Mouse (Mus musculus) forebrain, postnatal 0 days (tissue): Measurements from ENCODE around the gene Gm10719. TPM values are rescaled to one million over a fixed set of nuclear protein-coding genes. Genes with fewer than 3 reads are reported as not detected.
"Not testable (repeated sequence)": the region's sequence is repeated elsewhere in the genome, so short reads cannot be mapped to it uniquely, and the experiment has no call there.

Experiments
- ATAC-seq: fragments of 200-750 bp; cut with Nextera tagmentation; 2 replicates; pipeline ENCODE4 v1.8.0; 2017; ENCODE audit warnings: mild to moderate bottlenecking, moderate library complexity
- DNase-seq: peaks from one replicate; pipeline ENCODE4 v3.0.0-alpha.2; 2015
- H3K27ac ChIP-seq: fragments of 300-500 bp; sonication (generic); 2 replicates; pipeline ENCODE4 v1.5.1; 2014; ENCODE audit warnings: low read depth, mild to moderate bottlenecking, antibody characterized with exemption, low read length, moderate library complexity, mixed read lengths
- H3K27me3 ChIP-seq: fragments of 300-500 bp; sonication (generic); 2 replicates; pipeline ENCODE4 v1.6.1; 2014; ENCODE audit warnings: mild to moderate bottlenecking, low read length, mixed read lengths; ENCODE audit not compliant: insufficient read depth
- H3K36me3 ChIP-seq: fragments of 300-500 bp; sonication (generic); 2 replicates; pipeline ENCODE4 v1.6.1; 2014; ENCODE audit warnings: mild to moderate bottlenecking, moderate library complexity; ENCODE audit not compliant: insufficient read depth
- H3K4me1 ChIP-seq: fragments of 300-500 bp; sonication (generic); 2 replicates; pipeline ENCODE4 v1.6.1; 2014; ENCODE audit warnings: antibody characterized with exemption; ENCODE audit not compliant: insufficient read depth
- H3K4me2 ChIP-seq: fragments of 300-500 bp; sonication (generic); 2 replicates; pipeline ENCODE4 v1.6.1; 2014; ENCODE audit warnings: low read depth, mild to moderate bottlenecking, moderate library complexity
- H3K4me3 ChIP-seq: fragments of 300-500 bp; sonication (generic); 2 replicates; pipeline ENCODE4 v1.5.1; 2014; ENCODE audit warnings: low read depth, low read length, mixed read lengths
- H3K9ac ChIP-seq: fragments of 300-500 bp; sonication (generic); 2 replicates; pipeline ENCODE4 v1.6.1; 2014; ENCODE audit warnings: mild to moderate bottlenecking
- H3K9me3 ChIP-seq: fragments of 300-500 bp; sonication (generic); 2 replicates; pipeline ENCODE4 v1.6.1; 2016; ENCODE audit warnings: low read length
- whole genome bisulfite sequencing: fragments of 180-500 bp; shearing (Covaris S2); extraction: QIAGEN DNeasy Blood & Tissue Kit; methylation state at CpG from one replicate; pipeline ENCODE4 v1.1.7; 2014; 5-methylcytosine and 5-hydroxymethylcytosine counted together
- polyA plus RNA-seq: library from polyadenylated mRNA; unstranded; fragments of >200 nt; fragmentation: Nextera tagmentation; extraction: Ambion mirVana; gene quantifications from 2 replicates; pipeline ENCODE4 v1.2.1, GENCODE M21; 2015
- total RNA-seq: library from RNA; depleted of rRNA; stranded (reverse); fragments of >200 nt; gene quantifications from 2 replicates; pipeline ENCODE4 v1.2.3, GENCODE M21; 2014

Gene Gm10719
- total and polyA plus RNA-seq, 2 experiments from 2014 or later, result 0.25 to 0.52 TPM

- not testable (repeated sequence) for H3K27me3 ChIP-seq, DNase-seq, H3K4me1 ChIP-seq, H3K27ac ChIP-seq, ATAC-seq, H3K9me3 ChIP-seq, H3K36me3 ChIP-seq, H3K4me2 ChIP-seq, H3K9ac ChIP-seq, H3K4me3 ChIP-seq
- 72% methylated on average over 4 of the region's 6 CpGs for WGBS
Measured at GRCm38 (mm10) chr9:3025653-3026052, 8.4 kb downstream of the Gm10719 start.

GRCm38 (mm10) chr9:3026136-3026535 is 8.9 kb downstream of the Gm10719 start:
- WGBS, result 81% methylated on average over 5 of the region's 5 CpGs
- H3K4me1 ChIP-seq, H3K36me3 ChIP-seq, DNase-seq, H3K9me3 ChIP-seq, H3K4me2 ChIP-seq, H3K4me3 ChIP-seq, ATAC-seq, H3K27me3 ChIP-seq, H3K9ac ChIP-seq, H3K27ac ChIP-seq: not testable (repeated sequence)

DNA sequence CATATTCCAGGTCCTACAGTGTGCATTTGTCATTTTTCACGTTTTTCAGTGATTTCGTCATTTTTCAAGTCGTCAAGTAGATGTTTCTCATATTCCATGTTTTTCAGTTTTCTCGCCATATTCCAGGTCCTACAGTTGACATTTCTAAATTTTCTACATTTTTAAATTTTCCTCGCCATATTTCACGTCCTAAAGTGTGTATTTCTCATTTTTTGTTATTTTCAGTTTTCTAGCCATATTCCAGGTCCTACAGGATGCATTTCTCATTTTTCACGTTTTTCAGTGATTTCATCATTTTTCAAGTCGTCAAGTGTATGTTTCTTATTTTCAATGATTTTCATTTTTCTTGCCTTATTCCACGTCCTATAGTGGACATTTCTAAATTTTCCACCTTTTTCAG is 9.5 kb downstream of the Gm10719 start:
- not testable (repeated sequence) for DNase-seq, H3K27ac ChIP-seq, H3K4me1 ChIP-seq, H3K9ac ChIP-seq, H3K4me2 ChIP-seq, H3K27me3 ChIP-seq, H3K9me3 ChIP-seq, H3K36me3 ChIP-seq, H3K4me3 ChIP-seq, ATAC-seq
- WGBS, result 71% methylated on average over 9 of the region's 9 CpGs

- H3K4me1 ChIP-seq, H3K9ac ChIP-seq, H3K36me3 ChIP-seq, H3K4me2 ChIP-seq, H3K27ac ChIP-seq, H3K27me3 ChIP-seq, H3K4me3 ChIP-seq, H3K9me3 ChIP-seq: not testable (repeated sequence)
- 76% methylated on average over 9 of the region's 9 CpGs for WGBS
- DNase-seq (peak; percentile 52), ATAC-seq (0 out of 2 replicates have a peak, but pooled peaks have one; percentile 7)
Measured at GRCm38 (mm10) chr9:3027200-3027599, 10.0 kb downstream of the Gm10719 start.

DNA sequence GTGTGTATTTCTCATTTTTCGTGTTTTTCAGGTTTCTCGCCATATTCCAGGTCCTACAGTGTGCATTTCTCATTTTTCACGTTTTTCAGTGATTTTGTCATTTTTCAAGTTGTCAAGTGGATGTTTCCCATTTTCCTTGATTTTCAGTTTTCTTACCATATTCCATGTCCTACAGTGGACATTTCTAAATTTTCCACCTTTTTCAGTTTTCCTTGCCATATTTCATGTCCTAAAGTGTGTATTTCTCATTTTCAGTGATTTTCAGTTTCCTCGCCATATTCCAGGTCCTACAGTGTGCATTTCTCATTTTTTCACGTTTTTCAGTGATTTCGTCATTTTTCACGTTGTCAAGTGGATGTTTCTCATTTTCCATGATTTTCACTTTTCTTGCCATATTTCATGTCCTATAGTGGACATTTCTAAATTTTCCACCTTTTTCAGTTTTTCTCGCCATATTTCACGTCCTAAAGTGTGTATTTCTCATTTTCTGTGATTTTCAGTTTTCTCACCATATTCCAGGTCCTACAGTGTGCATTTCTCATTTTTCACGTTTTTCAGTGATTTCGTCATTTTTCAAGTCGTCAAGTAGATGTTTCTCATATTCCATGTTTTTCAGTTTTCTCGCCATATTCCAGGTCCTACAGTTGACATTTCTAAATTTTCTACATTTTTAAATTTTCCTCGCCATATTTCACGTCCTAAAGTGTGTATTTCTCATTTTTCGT is 12.2 kb downstream of the Gm10719 start:
- H3K4me1 ChIP-seq, DNase-seq, H3K36me3 ChIP-seq, H3K4me2 ChIP-seq, H3K27me3 ChIP-seq, H3K4me3 ChIP-seq, ATAC-seq, H3K9me3 ChIP-seq, H3K9ac ChIP-seq, H3K27ac ChIP-seq: not testable (repeated sequence)
- WGBS, result 70% methylated on average over 11 of the region's 16 CpGs

GRCm38 (mm10) chr9:3030677-3031318 is 13.6 kb downstream of the Gm10719 start:
- 69% methylated on average over 2 of the region's 10 CpGs for WGBS
- H3K4me1 ChIP-seq, H3K9me3 ChIP-seq, H3K27ac ChIP-seq, H3K9ac ChIP-seq, H3K36me3 ChIP-seq, H3K27me3 ChIP-seq, H3K4me2 ChIP-seq, H3K4me3 ChIP-seq: not testable (repeated sequence)
- ATAC-seq, result 0 out of 2 replicates have a peak, but pooled peaks have one; percentile 28
- peak; percentile 91 for DNase-seq

DNA sequence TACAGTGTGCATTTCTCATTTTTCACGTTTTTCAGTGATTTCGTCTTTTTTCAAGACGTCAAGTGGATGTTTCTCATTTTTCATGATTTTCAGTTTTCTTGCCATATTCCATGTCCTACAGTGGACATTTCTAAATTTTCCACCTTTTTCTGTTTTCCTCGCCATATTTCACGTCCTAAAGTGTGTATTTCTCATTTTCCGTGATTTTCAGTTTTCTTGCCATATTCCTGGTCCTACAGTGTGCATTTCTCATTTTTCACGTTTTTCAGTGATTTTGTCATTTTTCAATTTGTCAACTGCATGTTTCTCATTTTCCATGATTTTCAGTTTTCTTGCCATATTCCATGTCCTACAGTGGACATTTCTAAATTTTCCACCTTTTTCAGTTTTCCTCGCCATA is 17.1 kb downstream of the Gm10719 start, which contains the start of gene Gm17535:
Gm17535 (plus strand) TSS at position 301 of the 400 bp plus-strand sequence.
- not testable (repeated sequence) for ATAC-seq, H3K27ac ChIP-seq, H3K9ac ChIP-seq, H3K4me1 ChIP-seq, H3K4me2 ChIP-seq, DNase-seq, H3K27me3 ChIP-seq, H3K36me3 ChIP-seq, H3K9me3 ChIP-seq, H3K4me3 ChIP-seq
- WGBS, result no CpG with 5 or more reads among the region's 8 CpGs

DNA sequence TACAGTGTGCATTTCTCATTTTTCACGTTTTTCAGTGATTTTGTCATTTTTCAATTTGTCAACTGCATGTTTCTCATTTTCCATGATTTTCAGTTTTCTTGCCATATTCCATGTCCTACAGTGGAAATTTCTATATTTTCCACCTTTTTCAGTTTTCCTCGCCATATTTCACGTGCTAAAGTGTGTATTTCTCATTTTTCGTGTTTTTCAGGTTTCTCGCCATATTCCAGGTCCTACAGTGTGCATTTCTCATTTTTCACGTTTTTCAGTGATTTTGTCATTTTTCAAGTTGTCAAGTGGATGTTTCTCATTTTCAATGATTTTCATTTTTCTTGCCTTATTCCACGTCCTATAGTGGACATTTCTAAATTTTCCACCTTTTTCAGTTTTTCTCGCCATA is 19.4 kb downstream of the Gm10719 start, which contains the start of gene Gm10715:
Gm10715 (plus strand) TSS at position 301 of the 400 bp plus-strand sequence.
- not testable (repeated sequence) for ATAC-seq, H3K4me1 ChIP-seq, H3K4me3 ChIP-seq, H3K9ac ChIP-seq, H3K9me3 ChIP-seq, H3K36me3 ChIP-seq, DNase-seq, H3K27me3 ChIP-seq, H3K27ac ChIP-seq, H3K4me2 ChIP-seq
- WGBS, result 85% methylated on average over 6 of the region's 8 CpGs

GRCm38 (mm10) chr9:3038161-3038560 is 21.0 kb downstream of the Gm10719 start:
- H3K9ac ChIP-seq, H3K27me3 ChIP-seq, H3K4me2 ChIP-seq, H3K4me1 ChIP-seq, H3K27ac ChIP-seq, H3K9me3 ChIP-seq, ATAC-seq, H3K4me3 ChIP-seq, H3K36me3 ChIP-seq: not testable (repeated sequence)
- DNase-seq, result peak; percentile 1
- 65% methylated on average over 4 of the region's 4 CpGs for WGBS
